Mouse (Mus musculus): ENCODE measurements at regions not wholly inside any gene's neighbourhood (a gene's known extent, or its start where the extent isn't known, plus 50 kb on each side); places are given as distances from the start of the nearest gene placed in this dataset.

- TF ChIP-seq CTCF (IDR thresholded peaks at IDR 0.05 in 2 of 3, conservative IDR thresholded peaks at IDR 0.05 in 1 of 3; ENCODE audit: control insufficient read depth in 1 of 3, insufficient read depth in 1 of 3, low read depth in 2 of 3, low read length in 3 of 3, poor library complexity in 1 of 3, severe bottlenecking in 1 of 3): no peak
- no peak for TF ChIP-seq NRF1 (IDR thresholded peaks at IDR 0.05; ENCODE audit: insufficient read depth, low read depth, low read length, poor library complexity, severe bottlenecking)
- TF ChIP-seq MAZ (IDR thresholded peaks at IDR 0.05; ENCODE audit: low read depth, low read length): no peak
- TF ChIP-seq E2F4 (IDR thresholded peaks at IDR 0.05; ENCODE audit: borderline replicate concordance, low read depth, low read length): no peak
- no peak for TF ChIP-seq CHD1 (IDR thresholded peaks at IDR 0.05; ENCODE audit: low read depth, low read length)
- no peak for TF ChIP-seq TCF12 (IDR thresholded peaks at IDR 0.05; ENCODE audit: low read depth, low read length)
Observed at GRCm38 (mm10) chr6:6459918-6460239, 118.6 kb downstream of the Sem1 start.

Data from MEL (cell line).